Mouse (Mus musculus): Measurements from ENCODE around the gene Tmem117.
A peak's percentile ranks its signal among the peaks of the same experiment; 100 is the strongest.

The Tmem117 gene

DNA sequence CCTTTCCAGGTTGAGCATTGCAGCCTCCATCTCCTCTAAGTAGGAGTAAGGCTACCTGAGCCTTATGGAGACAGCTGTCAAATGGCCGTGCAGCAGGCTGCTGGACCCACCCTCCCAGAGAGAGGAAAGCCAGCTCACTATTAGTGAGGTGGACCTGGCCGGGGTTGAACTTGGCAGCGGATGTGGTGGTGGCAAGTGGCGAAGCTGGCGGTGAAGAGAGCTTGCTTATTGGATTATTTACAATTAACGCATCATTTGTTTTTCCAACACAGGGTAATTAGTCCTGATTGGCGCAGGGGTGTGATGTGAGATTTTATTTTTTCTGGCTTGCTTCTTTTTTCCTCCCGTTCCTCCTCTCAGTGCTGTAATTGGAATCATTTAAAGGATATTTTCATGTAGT is 19.4 kb downstream of the Tmem117 start:
- DNase-seq (ENCODE audit: low read depth, low spot score) = no peak

DNA sequence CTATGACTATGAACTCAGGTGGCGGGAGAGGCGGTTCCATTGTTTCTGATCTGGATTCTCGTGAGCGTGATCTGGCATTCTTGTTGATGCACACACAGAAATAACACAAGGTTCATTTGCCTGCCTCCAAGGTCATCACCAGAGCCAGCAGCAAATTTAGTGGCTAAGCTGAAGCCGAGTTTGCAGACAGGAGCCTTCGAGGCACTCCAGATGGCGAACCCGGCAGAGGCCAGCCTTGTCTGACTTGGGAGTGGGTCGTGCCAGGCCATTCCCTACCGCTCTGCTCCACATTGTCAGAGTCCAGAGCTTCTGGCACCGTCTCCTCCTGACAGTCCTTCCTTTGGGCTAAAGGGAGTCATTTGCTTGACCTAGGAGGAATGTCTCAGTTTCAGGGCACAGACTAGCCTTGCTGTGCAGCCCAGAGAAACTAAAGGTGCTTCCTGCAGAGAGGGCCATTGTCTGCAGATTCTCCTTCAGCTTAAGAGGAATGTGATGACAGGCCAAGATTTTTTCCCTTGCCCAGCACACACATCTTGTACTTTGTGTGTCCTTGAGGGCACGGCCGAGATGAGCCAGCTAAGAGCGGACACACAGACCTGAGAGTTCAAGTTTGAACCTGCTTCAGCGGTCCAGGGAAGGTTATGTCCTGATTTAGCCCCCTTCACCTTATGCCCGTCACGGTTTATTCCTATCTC is 20.2 kb downstream of the Tmem117 start:
- no peak for DNase-seq (ENCODE audit: low read depth, low spot score)

DNA sequence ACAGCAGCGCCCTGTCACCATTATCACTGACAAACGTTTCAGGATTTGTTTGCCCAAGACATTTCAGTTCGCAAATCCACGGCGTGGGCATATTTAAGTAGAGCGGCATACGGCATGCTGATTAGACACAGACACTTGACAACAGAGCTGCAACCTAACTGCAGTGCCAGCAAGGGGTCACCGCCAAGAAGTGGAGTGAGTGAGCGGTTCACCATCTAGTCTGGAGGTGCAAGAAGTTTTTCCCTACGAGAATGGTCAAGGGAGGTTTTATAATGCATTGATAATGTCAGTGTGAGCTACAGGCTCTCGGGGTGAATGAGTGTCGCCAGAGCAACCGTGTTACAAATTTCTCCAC is 20.7 kb downstream of the Tmem117 start:
- DNase-seq (ENCODE audit: low read depth, low spot score) = no peak

DNA sequence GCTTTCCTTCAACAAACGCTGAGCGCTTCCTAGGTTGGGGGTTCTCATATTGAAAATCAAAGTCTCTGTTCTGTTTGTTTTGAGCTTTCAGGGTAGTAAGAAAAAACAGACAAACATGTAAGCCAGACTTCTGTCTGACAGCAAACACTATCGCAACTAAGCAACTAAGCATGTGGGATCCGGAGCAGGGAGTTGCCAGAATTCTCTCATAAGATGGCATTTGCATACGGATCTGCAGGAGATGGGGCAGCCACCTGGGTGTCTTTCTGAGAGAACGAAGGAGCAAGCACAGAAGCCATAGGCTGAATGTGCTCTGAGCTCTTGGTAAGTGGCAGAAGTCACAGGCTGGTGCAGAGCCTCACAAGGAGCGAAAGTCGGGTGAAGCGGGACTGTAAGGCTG is 22.3 kb downstream of the Tmem117 start:
- no peak for DNase-seq (ENCODE audit: low read depth, low spot score)

DNA sequence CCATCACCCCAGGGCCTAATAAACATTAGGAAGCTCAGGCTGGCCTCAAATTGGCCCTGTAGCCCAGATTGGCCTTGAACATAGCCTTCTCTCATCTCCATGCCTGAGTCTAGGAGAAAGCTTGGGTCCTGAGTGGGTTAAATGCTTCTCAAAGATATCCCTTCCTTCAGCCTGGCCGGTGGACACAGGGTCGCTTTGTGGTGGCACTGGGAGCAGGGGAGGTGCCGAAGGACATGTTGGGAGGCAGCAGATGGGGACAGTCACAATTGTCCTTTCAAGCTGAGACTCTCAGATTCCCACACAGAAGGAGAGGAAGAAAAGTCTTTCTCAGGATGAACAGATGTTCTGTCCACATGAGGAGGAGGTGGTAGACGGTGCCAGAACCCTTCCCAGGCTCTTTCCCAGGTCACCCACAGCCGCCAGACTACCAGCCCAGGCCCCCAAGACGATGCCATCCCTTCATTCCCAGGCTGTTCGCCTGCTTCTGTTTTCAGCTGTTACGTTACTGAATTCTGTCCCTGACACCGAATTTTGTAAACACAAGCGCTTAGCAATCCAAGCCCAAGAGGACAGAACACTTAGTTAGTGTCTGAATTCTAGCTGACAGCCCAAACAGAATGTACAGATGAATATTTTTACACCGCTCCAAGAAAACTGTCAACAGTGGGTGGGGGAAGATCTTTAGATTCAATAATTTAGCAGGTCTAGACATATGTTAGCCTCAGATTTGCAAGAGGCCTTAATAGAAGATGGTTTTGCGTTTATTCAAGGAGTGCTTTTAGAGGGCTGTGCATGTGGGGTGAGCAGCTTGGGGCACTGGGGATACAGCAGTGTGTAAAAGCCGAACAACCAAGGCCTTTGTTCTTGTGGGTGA is 23.2 kb downstream of the Tmem117 start:
- DNase-seq (ENCODE audit: low read depth, low spot score) = no peak

DNA sequence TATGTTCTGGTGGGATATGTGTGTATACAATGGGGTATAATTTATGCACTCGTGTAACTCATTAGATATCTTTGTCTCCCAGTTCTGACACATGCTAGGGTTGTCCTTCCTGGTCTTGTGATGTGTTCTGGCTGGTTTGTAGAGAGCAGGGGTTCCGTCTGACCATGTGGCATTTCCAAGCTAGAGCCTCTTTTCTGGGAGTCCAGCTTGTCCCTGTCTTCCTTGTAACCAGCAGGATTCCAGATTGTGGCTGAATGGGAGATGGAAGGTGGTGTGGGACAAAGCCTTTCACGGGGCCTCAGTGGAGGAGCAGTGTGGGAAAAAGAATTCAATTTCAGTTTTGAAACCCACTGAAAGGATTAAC is 23.8 kb downstream of the Tmem117 start:
- no peak for DNase-seq (ENCODE audit: low read depth, low spot score)

DNA sequence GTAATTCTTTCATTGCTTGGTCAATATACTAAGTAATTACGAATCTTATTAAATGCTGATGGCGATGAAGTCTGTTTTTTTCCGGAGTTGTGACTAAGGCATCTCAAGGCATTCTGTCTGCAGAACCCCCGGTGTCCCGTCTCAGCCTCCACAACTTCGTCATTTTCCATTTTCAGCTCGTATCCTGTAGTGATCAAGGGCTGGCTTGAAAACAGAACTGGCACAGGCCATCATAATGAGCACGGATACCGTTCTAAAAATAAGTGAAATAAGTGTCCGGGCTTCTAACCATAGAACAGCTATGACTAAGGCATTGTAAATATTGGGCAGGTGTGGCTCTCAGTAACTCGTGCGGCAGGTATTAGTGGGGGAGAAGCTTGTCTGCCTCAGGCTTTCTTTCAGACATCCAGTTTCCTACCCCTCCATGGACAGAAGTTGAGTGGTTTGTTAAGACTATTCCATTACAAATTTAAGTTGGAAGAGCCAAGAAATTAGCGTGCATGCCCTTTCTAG is 26.8 kb downstream of the Tmem117 start:
- DNase-seq (ENCODE audit: low read depth, low spot score) = no peak

DNA sequence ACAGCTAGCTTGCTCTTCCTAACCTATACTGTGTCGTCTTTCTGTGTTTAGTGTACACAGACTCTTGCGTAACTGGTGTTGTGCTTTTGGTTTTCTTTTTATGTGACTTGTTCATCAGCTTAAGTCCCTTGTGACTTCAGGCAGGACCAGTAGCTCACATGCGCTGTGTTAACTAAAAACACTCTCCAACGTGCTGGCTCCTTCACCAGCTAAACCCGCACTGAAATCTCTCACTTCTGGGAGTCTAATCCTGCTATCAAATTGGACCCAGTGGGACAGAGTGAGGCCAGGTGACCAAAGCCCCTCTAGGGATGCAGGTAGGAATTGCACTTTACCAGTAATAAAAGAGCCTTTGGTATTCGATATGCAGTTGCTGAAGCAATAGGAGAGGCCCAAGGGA is 28.9 kb downstream of the Tmem117 start:
- no peak for DNase-seq (ENCODE audit: low read depth, low spot score)

DNA sequence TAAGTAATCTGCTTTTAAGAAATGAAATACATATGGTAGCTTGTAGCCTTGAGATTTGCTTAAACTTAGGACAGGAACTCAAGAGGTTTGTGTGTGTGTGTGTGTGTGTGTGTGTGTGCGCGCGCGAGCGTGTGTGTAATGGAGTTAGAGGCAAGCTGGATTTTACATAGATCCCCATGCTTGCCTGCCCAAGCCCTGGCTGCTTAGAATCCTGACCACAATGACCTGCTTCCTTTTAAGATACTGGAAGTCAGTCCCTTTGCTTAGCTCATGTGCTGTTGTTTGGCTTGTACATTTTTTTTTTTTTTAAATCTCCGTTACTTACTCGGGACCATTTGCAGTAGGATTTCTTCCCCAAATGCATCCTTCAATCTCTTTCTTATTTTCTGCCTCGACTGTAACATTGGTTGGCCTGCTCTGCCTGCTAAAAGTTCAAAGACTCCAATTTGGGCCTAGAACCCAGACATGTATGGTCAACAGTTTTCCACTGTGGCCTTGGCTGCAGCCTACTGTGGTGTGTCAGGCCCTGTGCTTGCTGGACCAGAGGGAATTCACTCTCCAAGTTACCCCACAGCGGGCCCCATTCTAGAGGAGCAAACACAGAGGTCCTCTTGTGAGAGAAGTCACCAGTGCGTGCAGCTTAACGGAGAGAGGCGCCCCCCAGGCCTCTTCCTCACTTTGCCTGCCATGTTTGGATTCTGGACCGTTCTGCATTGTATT is 29.5 kb downstream of the Tmem117 start:
- no peak for DNase-seq (ENCODE audit: low read depth, low spot score)

DNA sequence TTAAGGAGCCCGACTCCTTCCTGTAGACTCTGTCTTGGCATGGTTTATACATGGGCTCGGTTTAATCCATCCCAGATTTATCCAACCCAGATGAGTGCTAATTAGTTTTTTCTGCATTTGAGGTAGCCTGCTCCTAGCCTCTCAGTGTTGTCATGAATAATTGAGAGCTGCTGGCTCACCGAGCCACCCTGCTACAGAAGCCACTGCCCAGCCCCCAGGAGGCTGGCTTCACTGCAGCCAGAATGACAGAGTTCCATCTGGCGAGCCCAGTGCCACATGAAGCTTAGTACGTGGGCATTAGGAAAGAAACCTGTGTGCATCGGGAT is 30.0 kb downstream of the Tmem117 start:
- DNase-seq (ENCODE audit: low read depth, low spot score) = no peak

DNA sequence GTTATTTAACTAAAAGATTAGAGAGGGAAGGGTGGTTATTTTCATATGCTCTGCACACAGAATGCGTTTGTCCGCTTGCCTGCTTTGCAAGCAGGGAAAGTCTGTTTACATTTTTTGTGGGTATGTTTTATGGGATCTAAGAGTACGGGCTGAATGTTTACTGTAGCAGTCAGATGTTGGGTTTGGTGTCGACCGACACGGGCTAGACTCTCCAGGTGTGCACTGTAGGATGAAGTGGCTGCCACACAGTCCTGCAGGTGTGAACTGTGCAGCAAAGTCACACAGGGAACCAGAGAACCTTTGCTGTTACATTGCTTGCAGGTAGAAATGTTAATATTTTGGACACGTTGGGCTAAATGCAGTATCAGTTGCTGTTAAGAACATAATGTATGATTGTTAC is 31.9 kb downstream of the Tmem117 start:
- DNase-seq (ENCODE audit: low read depth, low spot score) = no peak

DNA sequence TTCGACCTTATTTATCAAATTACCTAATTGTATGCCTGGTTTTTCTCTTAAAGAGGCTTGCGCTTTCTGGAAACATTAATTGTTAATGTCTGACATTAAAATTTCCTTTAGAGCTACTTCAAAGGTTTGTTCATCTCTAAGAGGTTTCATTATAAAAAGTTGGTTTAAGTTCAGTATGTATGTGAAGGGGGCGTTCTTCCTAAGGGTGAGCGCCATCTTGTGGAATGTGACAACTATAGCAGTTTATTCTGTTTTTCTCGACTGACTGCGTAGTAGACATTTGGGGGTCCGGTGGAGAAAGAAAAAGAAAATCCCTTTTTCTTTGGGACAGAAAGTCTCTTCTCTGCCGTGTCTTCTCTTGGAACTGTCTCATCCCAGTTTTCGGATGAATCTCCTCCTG is 32.4 kb downstream of the Tmem117 start:
- DNase-seq (ENCODE audit: low read depth, low spot score) = peak; percentile 70

DNA sequence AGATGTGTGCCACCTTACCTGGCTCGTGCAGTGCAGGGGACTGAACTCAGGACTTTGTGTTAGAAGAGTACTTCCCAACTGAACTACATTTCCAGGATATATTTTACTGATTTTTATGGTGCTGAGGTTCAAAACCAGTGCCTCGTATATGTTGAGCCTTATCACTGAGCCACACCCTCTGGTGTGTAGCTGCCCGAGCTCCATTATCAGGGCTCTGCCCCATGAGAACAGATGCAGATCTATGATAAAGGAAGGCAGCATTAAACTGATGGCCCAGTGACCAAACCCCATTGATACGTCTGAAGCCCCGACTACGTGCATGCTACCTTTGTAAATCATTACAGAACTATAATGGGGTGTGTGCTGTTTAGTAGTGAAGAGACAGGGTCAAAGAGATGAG is 35.6 kb downstream of the Tmem117 start:
- DNase-seq (ENCODE audit: low read depth, low spot score) = no peak

DNA sequence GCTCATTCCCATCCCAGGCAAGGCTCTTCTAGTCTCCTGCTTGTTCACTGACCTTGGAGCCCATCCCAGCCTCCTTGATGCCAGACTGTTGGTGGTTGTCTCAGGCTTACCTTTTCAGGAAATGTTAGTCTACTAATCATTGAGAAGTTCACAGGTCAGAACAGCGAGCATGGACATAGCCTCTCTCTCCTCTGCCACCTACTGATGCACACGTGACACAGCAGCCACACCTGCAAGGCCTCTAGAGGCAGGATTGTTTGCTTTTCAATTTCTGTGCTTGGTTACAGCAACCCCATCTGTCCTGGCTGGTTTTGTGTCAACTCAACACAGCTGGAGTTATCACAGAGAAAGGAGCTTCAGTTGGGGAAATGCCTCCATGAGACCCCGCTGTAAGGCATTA is 52.1 kb downstream of the Tmem117 start:
- no peak for DNase-seq (ENCODE audit: low read depth, low spot score)

DNA sequence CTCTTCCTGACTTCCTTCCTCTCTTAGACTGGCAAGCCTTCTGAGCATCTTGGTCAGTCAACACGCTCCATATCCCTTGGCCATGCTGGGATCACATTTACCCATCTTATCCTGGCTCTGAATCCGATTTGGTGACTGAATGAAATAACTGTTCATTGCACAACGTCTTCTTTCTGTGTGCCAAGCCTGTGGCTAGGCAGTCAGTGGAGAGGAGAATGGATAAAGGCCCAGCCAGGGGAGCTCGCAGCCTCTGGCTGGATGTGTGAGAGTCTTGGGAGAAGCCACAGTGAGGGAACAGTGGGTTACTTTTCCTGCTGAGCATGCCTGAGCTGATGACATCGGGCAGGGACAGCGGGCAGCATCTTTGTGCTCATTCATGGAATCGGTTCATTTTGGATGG is 55.2 kb downstream of the Tmem117 start:
- no peak for DNase-seq (ENCODE audit: low read depth, low spot score)

DNA sequence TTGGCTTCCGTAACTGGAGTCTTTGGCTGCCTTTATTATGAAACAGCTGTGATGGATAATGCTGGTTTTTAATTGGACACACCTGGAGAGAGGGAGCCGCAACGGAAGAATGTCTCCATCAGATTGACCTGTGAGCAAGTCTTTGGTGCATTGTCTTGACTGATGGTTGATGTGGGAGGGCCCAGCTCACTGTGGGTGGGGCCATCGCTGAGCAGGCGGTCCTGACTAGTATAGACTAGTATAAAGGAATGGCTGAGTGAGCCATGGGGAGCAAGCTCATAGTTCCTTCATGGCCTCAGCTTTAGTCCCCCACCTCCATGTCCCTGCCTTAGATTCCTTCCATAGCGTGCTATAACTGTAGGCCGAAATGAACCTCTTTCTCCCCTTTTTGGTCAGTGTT is 58.1 kb downstream of the Tmem117 start:
- no peak for DNase-seq (ENCODE audit: low read depth, low spot score)

DNA sequence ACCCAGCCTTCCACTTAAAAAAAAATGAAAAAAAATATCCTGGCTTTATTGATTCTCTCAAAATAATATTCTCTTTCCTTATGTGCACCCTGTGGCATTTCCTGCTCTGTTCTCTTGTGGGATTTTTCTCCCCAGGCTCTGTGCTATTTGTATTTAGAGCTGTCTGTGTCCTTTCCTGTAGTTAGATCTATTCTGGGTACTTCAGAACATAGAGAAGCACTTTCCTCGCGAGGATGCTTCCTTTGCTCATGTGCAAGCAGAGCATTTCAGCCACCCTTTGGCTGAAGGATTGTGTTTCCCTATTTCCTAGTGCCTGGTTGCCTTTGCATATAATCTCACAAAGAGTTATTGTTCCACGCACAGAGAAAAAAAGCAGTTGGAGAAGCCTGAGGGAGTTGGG is 58.6 kb downstream of the Tmem117 start:
- no peak for DNase-seq (ENCODE audit: low read depth, low spot score)

DNA sequence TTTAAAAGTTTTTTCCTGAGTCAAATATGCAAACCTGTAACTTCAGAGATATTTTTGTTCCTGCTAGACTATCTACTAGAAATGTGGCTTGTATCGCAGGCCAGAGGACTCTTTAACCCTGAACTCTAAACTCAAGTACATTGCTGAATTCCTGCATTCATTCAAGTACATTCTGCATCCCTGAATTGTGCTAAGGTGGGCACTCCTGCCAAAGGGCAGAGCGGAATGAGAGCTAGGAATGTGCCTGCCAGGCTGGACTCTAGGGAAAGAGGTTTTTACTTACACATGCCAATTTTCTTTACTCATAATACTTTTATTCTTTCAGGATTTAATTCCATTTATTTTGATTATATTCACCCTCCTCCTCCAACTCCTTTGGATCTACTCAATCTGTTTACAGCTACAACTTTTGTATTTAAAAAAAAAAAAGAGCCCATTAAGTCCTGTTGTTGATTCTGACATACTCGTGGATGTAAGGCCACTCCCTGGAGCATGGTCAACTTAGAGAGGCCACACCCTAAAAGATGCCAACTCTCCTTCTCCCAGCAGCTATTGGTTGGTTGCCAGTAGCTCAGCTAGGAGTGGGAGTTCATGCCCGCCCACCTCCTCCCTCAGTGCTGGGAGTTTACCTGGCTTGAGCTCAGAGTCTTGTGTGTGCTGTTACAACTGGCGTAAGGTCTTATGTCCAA is 60.3 kb downstream of the Tmem117 start:
- DNase-seq (ENCODE audit: low read depth, low spot score) = no peak

DNA sequence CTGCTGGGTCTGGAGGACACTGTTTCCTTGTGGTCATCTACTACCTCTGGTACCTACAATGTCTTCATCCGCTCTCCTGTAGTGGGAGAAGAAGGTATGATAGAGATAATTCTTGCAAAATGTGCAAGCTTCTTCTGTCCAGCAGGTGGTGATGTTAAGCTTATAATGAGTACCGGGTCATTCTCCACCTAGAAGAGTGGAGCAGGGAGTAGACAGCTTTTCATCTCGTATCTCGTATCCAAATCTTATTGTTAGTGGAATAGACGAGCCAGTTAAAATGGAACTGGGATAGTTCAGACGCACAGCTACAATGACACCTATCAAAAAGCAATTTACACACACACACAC is 60.8 kb downstream of the Tmem117 start:
- no peak for DNase-seq (ENCODE audit: low read depth, low spot score)

DNA sequence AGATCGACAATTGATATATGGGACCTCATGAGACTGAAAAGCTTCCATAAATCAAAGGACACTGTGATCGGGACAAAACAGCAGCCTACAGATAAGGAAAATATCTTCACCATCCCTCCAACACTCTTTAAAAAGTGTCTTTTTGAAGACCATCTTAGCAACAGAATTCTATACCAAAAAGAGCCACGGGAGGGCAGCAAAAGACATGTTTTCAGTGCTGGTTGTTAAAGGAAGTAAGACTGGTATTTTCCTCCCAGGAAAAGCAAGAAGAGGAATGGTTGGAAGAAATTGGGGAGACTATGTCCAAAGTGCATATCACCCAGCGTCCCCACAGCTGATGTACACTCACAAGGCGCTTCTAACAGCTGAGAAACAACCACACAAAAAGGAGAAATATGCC is 93.7 kb downstream of the Tmem117 start:
- DNase-seq (ENCODE audit: low read depth, low spot score) = peak; percentile 74

DNA sequence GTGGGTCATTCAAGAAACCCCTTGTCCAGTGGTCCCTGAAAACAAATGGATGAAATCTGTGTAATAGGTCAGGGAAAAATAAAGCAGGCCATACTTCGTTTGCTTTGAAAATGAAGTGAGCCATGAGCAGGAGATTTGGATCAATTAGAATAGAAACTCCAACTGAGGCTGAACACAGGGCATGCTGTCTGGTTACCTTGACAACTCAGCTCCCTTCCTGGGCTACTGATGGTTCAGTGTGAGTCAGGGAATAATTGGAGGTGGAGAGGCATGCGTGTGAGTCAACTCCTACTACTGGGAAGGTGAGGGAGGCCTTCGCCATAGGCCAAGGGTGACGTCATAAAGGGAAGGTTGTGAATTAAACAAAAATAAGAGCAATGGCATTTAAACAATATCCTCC is 103.1 kb downstream of the Tmem117 start:
- no peak for DNase-seq (ENCODE audit: low read depth, low spot score)

DNA sequence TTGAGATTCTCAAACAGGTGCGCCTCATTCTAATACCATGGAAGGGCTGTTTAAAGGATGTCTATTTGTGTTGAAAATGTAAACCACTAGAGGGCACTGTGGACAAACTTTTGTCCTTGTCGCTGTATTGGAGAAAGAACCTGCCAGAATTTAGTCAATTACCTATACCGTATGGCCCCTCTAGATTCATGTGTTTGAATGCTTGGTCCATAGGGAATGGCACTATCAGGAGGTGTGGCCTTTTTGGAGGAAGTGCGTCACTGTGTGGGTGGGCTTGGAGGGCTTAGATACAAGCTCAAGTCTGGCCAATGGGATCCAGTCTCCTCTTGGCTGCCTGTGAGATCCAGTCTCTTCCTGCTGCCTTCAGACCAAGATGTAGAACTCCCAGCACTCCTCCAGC is 140.2 kb downstream of the Tmem117 start:
- peak; percentile 79 for DNase-seq (ENCODE audit: low read depth, low spot score)
